Mouse (Mus musculus) erythroblast, embryonic 14.5 days (primary cell): ENCODE results near the gene Cdpf1.

Experiments
- GATA1 ChIP-seq: IDR thresholded peaks from 2 replicates; pipeline ENCODE4 v1.6.1; 2012; ENCODE audit warnings: low read length, inconsistent platforms, mixed read lengths
- TAL1 ChIP-seq: IDR thresholded peaks from 3 replicates; pipeline ENCODE4 v1.6.1; 2012; ENCODE audit warnings: low read length, inconsistent platforms, mixed read lengths

- TF ChIP-seq GATA1 (no peak), TAL1 (peak; percentile 44; the same call in 2 of the 3 replicates)
Measured at GRCm38 (mm10) chr15:85826676-85827075, 15.2 kb upstream of the Cdpf1 start.
